In genomic region chr4:155040197-155040596, GRCm38 (mm10) we compare ENCODE assay signal across 12 mouse cellular contexts. TPM values are rescaled to one million over a fixed set of nuclear protein-coding genes. Genes with fewer than 3 reads are reported as not detected.
DNase-seq lines count a peak whose midpoint lies in the region; ATAC-seq lines count a peak whose summit lies in the region.
"Had no signal": no experiment of that assay in that cellular context is flagged by ENCODE, and none has a peak within 500 bp of the region (broad histone marks: within the 10 kb centered on the region; RNA-seq: fewer than 3 reads in every experiment).

No protein-coding gene starts in this region.

- no peak overlapping the region for H3K4me3 ChIP-seq in forebrain, embryonic 16.5 days (replicated peaks; ENCODE audit: low read length)
- H3K4me3 ChIP-seq in midbrain, embryonic 11.5 days (ENCODE audit: low read depth, low read length): no peak overlapping the region
- no peak overlapping the region for H3K4me3 ChIP-seq in kidney, embryonic 16.5 days (ENCODE audit: low read length)
- H3K4me3 ChIP-seq: limb, embryonic 10.5 days; stomach, embryonic 15.5 days had no signal

- peak; percentile 16; the same call in 1 of the 2 replicates for ATAC-seq in forebrain, embryonic 16.5 days
- ATAC-seq in midbrain, embryonic 11.5 days (ENCODE audit: low FRiP score): peak; percentile 51
- no peak for ATAC-seq in kidney, embryonic 16.5 days (ENCODE audit: low FRiP score, low TSS enrichment)

- peak overlapping the region; percentile 20 for H3K4me2 ChIP-seq in forebrain, embryonic 16.5 days (ENCODE audit: low read length)
- 0 out of 2 replicates have a peak overlapping the region, but pooled peaks have one; percentile 6 for H3K4me2 ChIP-seq in midbrain, embryonic 11.5 days
- H3K4me2 ChIP-seq in kidney, embryonic 16.5 days (replicated peaks; ENCODE audit: low read depth, low read length): no peak overlapping the region
- H3K4me2 ChIP-seq: stomach, embryonic 15.5 days had no signal

- no peak overlapping the region for H3K27ac ChIP-seq in forebrain, embryonic 16.5 days (ENCODE audit: low read length)
- H3K27ac ChIP-seq in midbrain, embryonic 11.5 days (ENCODE audit: low read depth, low read length): no peak overlapping the region
- H3K27ac ChIP-seq in kidney, embryonic 16.5 days (ENCODE audit: low read length): no peak overlapping the region
- H3K27ac ChIP-seq: limb, embryonic 10.5 days; stomach, embryonic 15.5 days had no signal

- no peaks in the 10 kb centered on the region for H3K9me3 ChIP-seq in forebrain, embryonic 16.5 days (ENCODE audit: control insufficient read depth, low read length)
- no peaks in the 10 kb centered on the region for H3K9me3 ChIP-seq in midbrain, embryonic 11.5 days (ENCODE audit: control insufficient read depth, low read length)
- no peaks in the 10 kb centered on the region for H3K9me3 ChIP-seq in kidney, embryonic 16.5 days (ENCODE audit: low read length)
- H3K9me3 ChIP-seq: limb, embryonic 10.5 days; stomach, embryonic 15.5 days had no signal

- H3K4me1 ChIP-seq in forebrain, embryonic 16.5 days (replicated peaks; ENCODE audit: control insufficient read depth, insufficient read depth, low read length): peaks cover 15% of the 10 kb centered on the region
- peaks cover 19% of the 10 kb centered on the region for H3K4me1 ChIP-seq in midbrain, embryonic 11.5 days (ENCODE audit: control insufficient read depth, insufficient read depth, low read length)
- peaks cover 7% of the 10 kb centered on the region; the same call in 1 of the 2 replicates for H3K4me1 ChIP-seq in kidney, embryonic 16.5 days (ENCODE audit: insufficient read depth, low read length)

- peaks cover 21% of the 10 kb centered on the region for H3K27me3 ChIP-seq in forebrain, embryonic 16.5 days (replicated peaks; ENCODE audit: control insufficient read depth, insufficient read depth, low read length)
- peaks cover 37% of the 10 kb centered on the region for H3K27me3 ChIP-seq in midbrain, embryonic 11.5 days (ENCODE audit: control insufficient read depth, insufficient read depth, low read length)
- peaks cover 38% of the 10 kb centered on the region for H3K27me3 ChIP-seq in kidney, embryonic 16.5 days (ENCODE audit: insufficient read depth, low read length)

- H3K9ac ChIP-seq in forebrain, embryonic 16.5 days (replicated peaks; ENCODE audit: low read depth, low read length): peak overlapping the region; percentile 38; the same call in 1 of the 2 replicates
- H3K9ac ChIP-seq in midbrain, embryonic 11.5 days (ENCODE audit: low read length): peak overlapping the region; percentile 48
- H3K9ac ChIP-seq in kidney, embryonic 16.5 days (replicated peaks; ENCODE audit: low read length): no peak overlapping the region
- H3K9ac ChIP-seq: stomach, embryonic 15.5 days had no signal

- no peaks in the 10 kb centered on the region for H3K36me3 ChIP-seq in forebrain, embryonic 16.5 days (ENCODE audit: control insufficient read depth, insufficient read depth)
- no peaks in the 10 kb centered on the region for H3K36me3 ChIP-seq in midbrain, embryonic 11.5 days (ENCODE audit: control insufficient read depth, insufficient read depth, low read length)
- H3K36me3 ChIP-seq in kidney, embryonic 16.5 days (ENCODE audit: insufficient read depth, low read length): no peaks in the 10 kb centered on the region
- H3K36me3 ChIP-seq: limb, embryonic 10.5 days; stomach, embryonic 15.5 days had no signal

- WGBS in forebrain, embryonic 16.5 days: 5% methylated on average over 9 of the region's 9 CpGs
- 8% methylated on average over 9 of the region's 9 CpGs for WGBS in midbrain, embryonic 11.5 days
- 31% methylated on average over 9 of the region's 9 CpGs for WGBS in kidney, embryonic 16.5 days

- DNase-seq in right cerebral cortex, adult 2 months (ENCODE audit: low spot score in 2 of 2): peak; percentile 61
- no peak for DNase-seq in right cerebral cortex, postnatal 4 days
- no peak for DNase-seq in midbrain, embryonic 11.5 days (ENCODE audit: low spot score, missing footprints)
- DNase-seq in retina, embryonic 14.5 days (ENCODE audit: low spot score): no peak
- no peak for DNase-seq in spleen, postnatal 36 days (ENCODE audit: low spot score in 2 of 2)
- DNase-seq: kidney, postnatal 25 days; lung, adult 2 months; retina, postnatal 1 day had no signal

RNA-seq across cellular contexts. Expression of gene Plch2, which starts 16.4 kb away (rescaled TPM):
- 11.3 and 14.1 TPM in 2 replicates for polyA plus RNA-seq in forebrain, embryonic 16.5 days (2015; fragmentation: Nextera tagmentation; extraction: Ambion mirVana)
- polyA plus RNA-seq in midbrain, embryonic 11.5 days (2014; fragmentation: Nextera tagmentation; extraction: Ambion mirVana): 0.81 and 0.85 TPM in 2 replicates
- polyA plus RNA-seq in kidney, embryonic 16.5 days (2015; fragmentation: Nextera tagmentation; extraction: Ambion mirVana): 3.6 and 3.8 TPM in 2 replicates

RNA-seq across cellular contexts. Expression of gene Pex10, which starts 26.6 kb away (rescaled TPM):
- polyA plus RNA-seq in forebrain, embryonic 16.5 days (2015; fragmentation: Nextera tagmentation; extraction: Ambion mirVana): 19.5 and 22.1 TPM in 2 replicates
- 8.2 and 9.7 TPM in 2 replicates for polyA plus RNA-seq in midbrain, embryonic 11.5 days (2014; fragmentation: Nextera tagmentation; extraction: Ambion mirVana)
- polyA plus RNA-seq in kidney, embryonic 16.5 days (2015; fragmentation: Nextera tagmentation; extraction: Ambion mirVana): 26.3 and 27.3 TPM in 2 replicates

RNA-seq across cellular contexts. Expression of gene Rer1, which starts 46.0 kb away (rescaled TPM):
- polyA plus RNA-seq in forebrain, embryonic 16.5 days (2015; fragmentation: Nextera tagmentation; extraction: Ambion mirVana): 125 and 133 TPM in 2 replicates
- polyA plus RNA-seq in midbrain, embryonic 11.5 days (2014; fragmentation: Nextera tagmentation; extraction: Ambion mirVana): 152 and 162 TPM in 2 replicates
- 158 and 162 TPM in 2 replicates for polyA plus RNA-seq in kidney, embryonic 16.5 days (2015; fragmentation: Nextera tagmentation; extraction: Ambion mirVana)

RNA-seq across cellular contexts. Expression of gene Morn1, which starts 46.2 kb away (rescaled TPM):
- polyA plus RNA-seq in forebrain, embryonic 16.5 days (2015; fragmentation: Nextera tagmentation; extraction: Ambion mirVana): 6.0 and 10.7 TPM in 2 replicates
- polyA plus RNA-seq in midbrain, embryonic 11.5 days (2014; fragmentation: Nextera tagmentation; extraction: Ambion mirVana): 4.1 and 5.1 TPM in 2 replicates
- polyA plus RNA-seq in kidney, embryonic 16.5 days (2015; fragmentation: Nextera tagmentation; extraction: Ambion mirVana): 5.9 and 7.0 TPM in 2 replicates

Comparison
In these comparisons a context has a peak if more than half of its experiments do, and no peak if none do; other contexts are left out.
1. DNase-seq: peak in right cerebral cortex, adult 2 months (2 of 2); none in right cerebral cortex, postnatal 4 days (single experiment), midbrain, embryonic 11.5 days (single experiment), retina, embryonic 14.5 days (single experiment) and spleen, postnatal 36 days (0 of 2).